Mouse (Mus musculus) limb, embryonic 15.5 days (tissue): Measurements from ENCODE around the gene Morc1. TPM values are rescaled to one million over a fixed set of nuclear protein-coding genes. Genes with fewer than 3 reads are reported as not detected.

ENCODE experiments used
- ATAC-seq: fragments of 200-750 bp; cut with Nextera tagmentation; 2 replicates; pipeline ENCODE4 v1.8.0; 2017; ENCODE audit warnings: low read depth, moderate TSS enrichment; ENCODE audit not compliant: insufficient number of reproducible peaks, low FRiP score, low TSS enrichment
- H3K27ac ChIP-seq: fragments of 300-500 bp; sonication (generic); 2 replicates; pipeline ENCODE4 v1.5.1; 2015; ENCODE audit warnings: moderate library complexity, mild to moderate bottlenecking, inconsistent platforms
- H3K27me3 ChIP-seq: fragments of 300-500 bp; sonication (generic); 2 replicates; pipeline ENCODE4 v1.6.1; 2015; ENCODE audit warnings: inconsistent platforms
- H3K36me3 ChIP-seq: fragments of 300-500 bp; sonication (generic); 2 replicates; pipeline ENCODE4 v1.6.1; 2015; ENCODE audit warnings: inconsistent platforms
- H3K4me1 ChIP-seq: fragments of 300-500 bp; sonication (generic); 2 replicates; pipeline ENCODE4 v1.6.1; 2015; ENCODE audit warnings: inconsistent platforms
- H3K4me2 ChIP-seq: fragments of 300-500 bp; sonication (generic); 2 replicates; pipeline ENCODE4 v1.6.1; 2015; ENCODE audit warnings: mild to moderate bottlenecking, inconsistent platforms
- H3K4me3 ChIP-seq: fragments of 300-500 bp; sonication (generic); 2 replicates; pipeline ENCODE4 v1.5.1; 2015; ENCODE audit warnings: mild to moderate bottlenecking, inconsistent platforms
- H3K9ac ChIP-seq: fragments of 300-500 bp; sonication (generic); 2 replicates; pipeline ENCODE4 v1.6.1; 2015; ENCODE audit warnings: inconsistent platforms
- H3K9me3 ChIP-seq: fragments of 300-500 bp; sonication (generic); 2 replicates; pipeline ENCODE4 v1.6.1; 2016; ENCODE audit warnings: inconsistent platforms
- WGBS: fragments of 180-500 bp; shearing (Covaris S2); methylation state at CpG from one replicate; pipeline ENCODE4 v1.1.7; 2015; 5-methylcytosine and 5-hydroxymethylcytosine counted together
- polyA plus RNA-seq: library from polyadenylated mRNA; unstranded; fragments of >200 nt; fragmentation: Nextera tagmentation; extraction: Ambion mirVana; gene quantifications from 2 replicates; pipeline ENCODE4 v1.2.1, GENCODE M21; 2015

The Morc1 gene
- polyA plus RNA-seq, 1 experiment from 2014 or later: 0.18 TPM

DNA sequence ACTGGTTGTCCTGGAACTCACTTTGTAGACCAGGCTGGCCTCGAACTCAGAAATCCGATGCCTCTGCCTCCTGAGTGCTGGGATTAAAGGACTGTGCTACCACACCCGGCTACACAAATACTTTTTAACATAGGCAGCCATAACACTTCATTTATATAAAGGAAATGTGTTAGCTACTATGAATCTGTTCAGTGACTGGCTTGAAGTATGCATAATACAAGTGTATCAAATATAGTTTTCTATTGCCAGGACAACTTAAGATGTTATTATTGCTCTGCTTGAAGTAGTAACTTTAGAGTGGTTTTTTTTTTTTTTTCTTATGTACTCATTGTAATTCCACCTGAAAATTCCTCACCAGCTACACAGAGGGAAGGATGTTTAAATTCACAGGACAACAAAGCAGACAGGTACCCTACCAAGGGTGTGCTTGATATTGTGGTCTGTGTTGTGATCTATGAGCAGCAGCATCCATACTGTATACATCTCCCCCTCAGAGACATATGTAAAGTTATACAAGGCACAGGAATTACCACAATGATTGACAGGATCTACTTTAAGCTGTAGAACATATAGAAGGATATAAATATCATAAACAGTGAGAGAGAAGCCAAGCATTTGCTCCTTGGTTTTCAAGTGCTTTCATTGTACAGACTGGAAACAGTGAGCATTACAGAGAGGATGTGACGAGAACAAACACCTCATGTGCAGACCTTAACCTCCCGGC, 85.9 kb downstream of the Morc1 start:
- Histone ChIP-seq H3K36me3 (no peaks in the 10 kb centered on the region), H3K9ac (no peak overlapping the region), H3K4me2 (no peak overlapping the region), H3K9me3 (no peaks in the 10 kb centered on the region), H3K27ac (no peak overlapping the region), H3K4me1 (no peaks in the 10 kb centered on the region), H3K27me3 (no peaks in the 10 kb centered on the region), H3K4me3 (no peak overlapping the region)
- WGBS: 84% methylated on average over 5 of the region's 5 CpGs
- ATAC-seq: no peak

DNA sequence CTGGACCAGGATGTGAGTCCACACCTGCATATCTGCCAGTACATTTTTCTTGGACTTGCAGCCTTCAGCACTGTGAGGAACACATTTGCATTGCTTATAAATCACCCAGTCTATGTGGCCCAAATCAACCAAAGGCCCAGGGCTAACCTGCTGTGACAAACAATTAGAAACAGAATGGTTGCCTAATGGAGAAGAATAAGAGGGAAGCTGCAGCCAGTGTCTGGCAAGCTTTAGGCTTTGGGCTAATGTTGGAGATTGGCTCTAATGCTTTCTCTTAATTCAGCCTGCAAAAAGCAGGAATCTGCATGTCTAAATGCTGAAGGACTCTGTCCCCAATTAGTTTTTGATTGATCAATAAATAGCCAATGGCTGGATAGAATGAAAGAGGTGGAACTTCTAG, 88.5 kb downstream of the Morc1 start:
- H3K4me3 ChIP-seq: no peak overlapping the region
- ATAC-seq: no peak
- H3K9ac ChIP-seq: no peak overlapping the region
- no peaks in the 10 kb centered on the region for H3K9me3 ChIP-seq
- H3K4me1 ChIP-seq: no peaks in the 10 kb centered on the region
- H3K36me3 ChIP-seq: no peaks in the 10 kb centered on the region
- no peak overlapping the region for H3K27ac ChIP-seq
- H3K27me3 ChIP-seq: no peaks in the 10 kb centered on the region
- no peak overlapping the region for H3K4me2 ChIP-seq

DNA sequence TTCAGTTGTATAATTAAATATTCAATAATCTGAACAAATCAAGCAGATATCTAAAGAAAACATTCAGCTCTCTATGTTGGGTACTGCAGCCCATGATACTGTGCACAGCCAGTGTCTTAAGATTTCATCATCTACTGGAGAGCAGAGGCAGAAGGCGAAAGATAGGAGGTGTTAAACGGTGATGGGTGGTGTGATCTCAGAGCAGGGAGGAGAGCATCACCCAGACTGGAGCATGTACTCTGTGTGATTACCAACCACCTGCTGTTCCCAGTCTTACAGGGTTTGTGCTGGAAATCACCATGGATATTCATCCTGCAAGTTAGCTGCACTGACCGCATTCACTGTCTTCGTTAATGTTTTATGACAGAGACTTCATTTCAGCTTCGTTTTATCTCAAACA, 106.1 kb downstream of the Morc1 start:
- Histone ChIP-seq H3K36me3 (no peaks in the 10 kb centered on the region), H3K4me3 (no peak overlapping the region), H3K27ac (no peak overlapping the region), H3K4me1 (no peaks in the 10 kb centered on the region), H3K27me3 (no peaks in the 10 kb centered on the region), H3K4me2 (no peak overlapping the region), H3K9me3 (no peaks in the 10 kb centered on the region), H3K9ac (no peak overlapping the region)
- 86% methylated on average over 5 of the region's 5 CpGs for WGBS
- no peak for ATAC-seq

DNA sequence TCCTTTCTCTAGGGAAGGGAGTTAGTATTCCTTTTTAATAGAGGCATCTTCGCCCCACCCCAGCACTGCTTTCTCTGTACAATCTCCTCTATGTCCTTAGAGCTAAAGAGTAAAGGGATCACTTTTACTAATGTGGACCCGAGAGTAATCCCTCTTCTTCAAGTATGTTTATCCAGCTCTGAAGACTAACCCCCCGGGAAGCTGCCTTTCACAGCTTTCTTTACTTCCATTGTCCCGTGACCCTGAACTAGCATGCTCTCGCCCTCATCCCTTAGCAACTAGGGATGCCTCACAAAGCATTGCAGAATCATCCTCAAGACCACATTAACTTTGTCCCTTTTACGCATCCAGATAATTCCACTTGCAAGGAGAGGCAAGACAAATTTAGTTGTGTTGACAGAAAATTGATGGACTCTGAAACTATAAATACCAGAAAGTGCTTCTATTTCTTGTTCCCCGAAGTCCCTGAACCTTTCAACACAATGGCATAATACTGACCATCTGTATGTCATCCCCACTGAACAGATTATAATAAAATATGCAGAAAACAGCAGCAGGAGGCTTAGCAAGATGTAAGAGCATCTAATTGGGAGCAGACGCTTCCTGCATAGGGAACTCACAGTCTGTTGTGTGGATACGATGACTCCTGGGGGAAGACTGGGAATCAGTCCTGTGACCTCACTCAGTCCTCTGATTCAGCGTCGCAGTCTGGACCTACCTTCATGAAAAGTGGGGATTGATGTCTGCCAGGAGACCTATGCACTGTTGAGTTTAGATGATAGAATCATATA, 131.4 kb downstream of the Morc1 start:
- Histone ChIP-seq H3K27me3 (no peaks in the 10 kb centered on the region), H3K36me3 (no peaks in the 10 kb centered on the region), H3K27ac (no peak overlapping the region), H3K9me3 (no peaks in the 10 kb centered on the region), H3K4me3 (no peak overlapping the region), H3K9ac (no peak overlapping the region), H3K4me1 (no peaks in the 10 kb centered on the region), H3K4me2 (no peak overlapping the region)
- WGBS: 52% methylated on average over 11 of the region's 11 CpGs
- ATAC-seq: no peak

DNA sequence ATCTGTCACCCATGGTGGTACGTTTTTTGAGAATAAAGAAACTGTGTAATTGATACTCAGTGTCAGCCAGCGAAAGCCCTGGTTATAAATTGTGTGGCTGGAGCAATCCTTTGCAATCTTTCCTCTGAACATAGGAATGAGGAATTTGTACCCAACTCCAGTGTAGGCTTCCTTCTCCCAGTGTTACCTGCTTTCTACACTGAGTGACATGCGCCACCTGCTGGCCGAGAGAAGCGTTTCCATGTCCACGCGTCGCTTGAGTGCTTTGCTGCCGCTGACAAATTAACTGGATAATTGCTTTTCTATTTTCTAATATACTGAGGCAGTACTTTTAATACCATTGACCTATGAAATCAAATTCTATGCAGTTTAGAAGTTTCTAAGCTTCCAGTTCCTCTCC, 139.3 kb downstream of the Morc1 start:
- ATAC-seq: no peak

DNA sequence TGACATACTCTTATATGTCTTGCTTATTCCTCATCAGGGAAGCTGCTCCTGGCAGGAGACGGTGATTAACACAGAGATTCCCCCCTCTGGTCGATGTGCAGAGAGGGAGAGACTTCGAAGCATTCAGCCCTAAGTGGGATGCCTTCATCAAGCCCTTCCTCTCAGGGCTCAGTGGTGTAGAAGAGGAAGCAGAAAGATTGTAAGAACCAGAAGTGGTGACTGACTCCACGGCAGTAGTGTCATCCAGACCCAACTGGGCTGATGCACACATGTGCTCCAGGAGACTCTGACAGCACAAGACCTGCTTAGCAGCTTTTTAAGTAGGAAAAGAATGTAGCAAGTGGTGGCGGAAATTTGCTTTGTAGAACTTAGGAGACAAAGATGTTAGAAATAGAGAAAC, 143.0 kb downstream of the Morc1 start:
- Histone ChIP-seq H3K27me3 (no peaks in the 10 kb centered on the region), H3K4me3 (no peak overlapping the region), H3K9me3 (no peaks in the 10 kb centered on the region), H3K27ac (no peak overlapping the region), H3K4me1 (no peaks in the 10 kb centered on the region), H3K4me2 (no peak overlapping the region), H3K36me3 (no peaks in the 10 kb centered on the region), H3K9ac (no peak overlapping the region)
- no peak for ATAC-seq
- 62% methylated on average over 5 of the region's 5 CpGs for WGBS

More for the DNA sequence above, 139.3 kb downstream of the Morc1 start:
- Histone ChIP-seq H3K9ac (no peak overlapping the region), H3K36me3 (no peaks in the 10 kb centered on the region), H3K4me1 (no peaks in the 10 kb centered on the region), H3K4me2 (no peak overlapping the region), H3K27ac (no peak overlapping the region), H3K9me3 (no peaks in the 10 kb centered on the region), H3K27me3 (no peaks in the 10 kb centered on the region), H3K4me3 (no peak overlapping the region)
- WGBS: 15% methylated on average over 9 of the region's 9 CpGs

DNA sequence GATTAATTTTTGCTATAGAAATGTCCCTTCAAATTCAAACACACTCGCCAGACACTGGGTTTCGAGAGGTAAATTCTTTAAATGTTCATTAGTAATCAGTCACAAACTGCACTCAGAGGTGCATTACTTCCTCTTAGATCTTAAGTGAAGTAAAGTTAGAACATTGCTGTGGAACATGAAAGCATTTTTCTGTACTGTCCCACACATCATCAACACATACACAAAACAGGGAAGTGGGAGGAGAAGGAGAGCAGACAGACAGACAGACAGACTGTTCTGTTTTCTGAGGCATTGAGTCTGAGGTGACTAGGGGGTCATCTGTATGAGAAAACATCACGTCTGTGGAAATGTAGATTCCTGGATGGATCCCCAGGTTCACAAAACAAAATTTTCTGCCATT, 143.5 kb downstream of the Morc1 start:
- Histone ChIP-seq H3K4me3 (no peak overlapping the region), H3K27ac (no peak overlapping the region), H3K4me2 (no peak overlapping the region), H3K36me3 (no peaks in the 10 kb centered on the region), H3K9ac (no peak overlapping the region), H3K9me3 (no peaks in the 10 kb centered on the region), H3K4me1 (no peaks in the 10 kb centered on the region), H3K27me3 (no peaks in the 10 kb centered on the region)
- 69% methylated on average over 3 of the region's 3 CpGs for WGBS
- no peak for ATAC-seq

DNA sequence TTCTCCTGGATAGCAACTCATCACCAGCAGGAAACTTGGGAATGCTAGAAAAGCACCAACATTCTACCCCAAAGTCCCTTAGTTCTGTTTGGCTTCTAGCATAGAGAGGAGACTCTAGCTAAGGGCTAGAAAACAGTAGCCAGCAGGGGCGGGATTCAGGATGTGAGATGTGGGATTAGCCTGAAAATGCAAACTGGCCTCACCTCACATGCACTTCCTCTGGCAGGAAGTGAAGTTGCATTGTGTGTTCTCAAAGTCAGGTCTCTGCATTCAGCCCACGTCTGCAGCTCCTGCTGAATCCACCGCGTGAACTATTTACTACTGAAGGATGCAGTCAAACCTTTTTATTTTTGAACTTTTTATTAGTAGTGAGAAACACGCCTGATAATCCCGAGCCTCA, 154.3 kb downstream of the Morc1 start:
- 69% methylated on average over 6 of the region's 6 CpGs for WGBS
- H3K36me3 ChIP-seq: no peaks in the 10 kb centered on the region
- no peak overlapping the region for H3K4me2 ChIP-seq
- H3K4me3 ChIP-seq: no peak overlapping the region
- no peak overlapping the region for H3K27ac ChIP-seq
- no peak for ATAC-seq
- H3K9me3 ChIP-seq: no peaks in the 10 kb centered on the region
- H3K27me3 ChIP-seq: no peaks in the 10 kb centered on the region
- no peaks in the 10 kb centered on the region for H3K4me1 ChIP-seq
- no peak overlapping the region for H3K9ac ChIP-seq

DNA sequence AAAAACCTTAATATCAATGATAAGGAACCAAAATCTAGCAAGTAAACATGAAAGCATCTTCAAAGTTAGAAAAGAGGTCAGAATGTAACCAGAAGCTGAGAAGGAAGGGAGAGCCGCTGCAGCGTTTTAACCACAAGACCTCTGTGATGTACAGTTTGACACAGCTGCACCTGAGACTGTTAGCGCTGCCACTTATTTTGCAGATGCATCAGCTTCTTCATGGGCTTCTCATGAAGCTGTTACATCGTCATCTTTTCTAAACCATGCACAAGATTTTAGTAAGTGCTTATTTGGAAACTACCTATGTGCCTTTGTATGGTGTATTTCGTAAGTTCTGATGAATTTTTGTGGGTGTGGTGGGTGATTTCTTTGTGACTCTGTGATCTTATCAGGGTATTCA, 163.4 kb downstream of the Morc1 start:
- 88% methylated on average over 5 of the region's 5 CpGs for WGBS
- Histone ChIP-seq H3K27ac (no peak overlapping the region), H3K36me3 (no peaks in the 10 kb centered on the region), H3K4me1 (no peaks in the 10 kb centered on the region), H3K27me3 (no peaks in the 10 kb centered on the region), H3K9ac (no peak overlapping the region), H3K4me3 (no peak overlapping the region), H3K4me2 (no peak overlapping the region), H3K9me3 (no peaks in the 10 kb centered on the region)
- ATAC-seq: no peak

DNA sequence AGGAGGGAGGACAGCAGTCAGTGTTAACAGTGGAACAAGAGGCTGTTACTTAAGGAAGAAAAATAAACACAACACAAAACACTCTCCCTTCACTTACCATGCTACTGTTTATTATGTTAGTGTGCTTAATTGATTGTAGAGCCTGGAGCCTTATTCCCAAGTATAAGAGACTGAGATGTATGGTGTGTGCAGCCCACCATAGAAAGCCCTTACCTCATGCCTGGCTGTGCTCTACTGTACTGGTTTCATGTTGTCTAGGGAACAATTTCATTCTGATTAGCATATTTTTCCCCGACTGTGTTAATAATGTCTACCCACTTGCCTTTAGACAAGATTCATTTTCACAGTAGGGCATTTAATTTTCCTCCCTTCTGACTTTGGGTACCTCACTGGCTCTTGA, 164.2 kb downstream of the Morc1 start:
- no peaks in the 10 kb centered on the region for H3K4me1 ChIP-seq
- WGBS: 71% methylated on average over 1 of the region's 1 CpGs
- H3K9me3 ChIP-seq: no peaks in the 10 kb centered on the region
- H3K27ac ChIP-seq: no peak overlapping the region
- no peak overlapping the region for H3K4me2 ChIP-seq
- no peak overlapping the region for H3K9ac ChIP-seq
- ATAC-seq: no peak
- no peaks in the 10 kb centered on the region for H3K36me3 ChIP-seq
- H3K4me3 ChIP-seq: no peak overlapping the region
- H3K27me3 ChIP-seq: no peaks in the 10 kb centered on the region

DNA sequence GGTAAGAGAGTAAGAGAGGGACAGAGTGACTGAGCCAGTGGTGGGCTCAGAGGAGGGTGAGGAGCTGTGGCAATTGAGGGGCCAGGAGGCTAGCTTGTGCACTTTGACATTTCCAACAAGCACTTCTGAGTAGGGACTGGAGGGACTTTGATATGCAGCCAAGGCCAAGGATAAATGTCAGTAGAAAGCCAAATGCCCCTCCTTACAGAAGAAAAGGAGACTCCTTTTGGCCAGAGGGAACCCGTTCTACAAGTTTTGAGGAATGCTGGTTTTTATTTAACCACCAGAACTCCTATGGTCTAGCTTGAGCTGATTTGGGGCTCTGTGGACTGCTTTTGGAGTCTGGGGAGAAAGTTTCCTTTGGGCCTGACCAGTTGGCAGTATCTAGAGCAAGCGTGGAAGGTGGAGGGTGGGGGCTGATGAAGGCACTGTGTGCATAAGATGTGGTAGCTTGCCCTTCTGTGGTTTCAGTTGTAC, 172.7 kb downstream of the Morc1 start:
- Histone ChIP-seq H3K4me1 (no peaks in the 10 kb centered on the region), H3K4me3 (no peak overlapping the region), H3K9me3 (no peaks in the 10 kb centered on the region), H3K27ac (no peak overlapping the region), H3K27me3 (no peaks in the 10 kb centered on the region), H3K9ac (no peak overlapping the region), H3K4me2 (no peak overlapping the region), H3K36me3 (no peaks in the 10 kb centered on the region)
- 64% methylated on average over 2 of the region's 2 CpGs for WGBS
- no peak for ATAC-seq

DNA sequence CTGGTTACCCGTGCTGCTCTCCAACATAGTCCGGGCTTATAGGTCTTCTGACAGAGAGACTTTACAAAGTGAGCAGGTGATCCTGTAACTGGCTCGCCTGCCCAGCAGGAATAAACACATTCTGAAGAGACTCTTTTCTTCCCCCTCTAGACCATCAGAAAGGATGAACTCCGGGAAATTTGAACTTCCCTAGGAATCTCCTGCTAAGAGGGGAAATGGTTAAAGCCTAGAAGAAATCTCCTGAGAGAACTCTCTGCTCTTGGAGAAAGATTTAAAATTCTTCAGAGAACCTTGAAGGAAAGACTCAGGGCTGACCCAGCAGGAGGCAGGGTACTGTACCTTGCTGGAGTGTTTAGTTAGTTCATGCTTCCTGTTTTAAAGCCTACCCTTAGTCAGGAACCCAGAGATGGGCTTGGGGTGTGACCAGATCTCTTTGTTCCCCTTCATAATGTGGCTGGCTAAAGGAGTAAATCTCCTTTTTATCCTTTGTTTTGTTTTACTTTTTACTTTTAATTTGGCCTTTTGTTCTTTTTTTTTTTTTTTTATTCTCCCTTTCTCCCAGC, 175.5 kb downstream of the Morc1 start:
- Histone ChIP-seq H3K27ac (no peak overlapping the region), H3K9me3 (no peaks in the 10 kb centered on the region), H3K4me1 (no peaks in the 10 kb centered on the region), H3K36me3 (no peaks in the 10 kb centered on the region), H3K27me3 (no peaks in the 10 kb centered on the region), H3K9ac (no peak overlapping the region), H3K4me3 (no peak overlapping the region), H3K4me2 (no peak overlapping the region)
- no peak for ATAC-seq
- WGBS: 63% methylated on average over 4 of the region's 4 CpGs
